Mouse (Mus musculus): ENCODE measurements around the gene Cldn7. TPM values are rescaled to one million over a fixed set of nuclear protein-coding genes. Genes with fewer than 3 reads are reported as not detected.
"Not testable (repeated sequence)": the region's sequence is repeated elsewhere in the genome, so short reads cannot be mapped to it uniquely, and the experiment has no call there.

The Cldn7 gene
- polyA plus RNA-seq, 1 experiment from 2014 or later: 5.7 TPM

GRCm38 (mm10) chr11:70014051-70014450 lies 49.5 kb downstream of the Cldn7 start:
- H3K4me3 ChIP-seq (replicated peaks): no peak overlapping the region
- H3K36me3 ChIP-seq (replicated peaks): peaks cover 40% of the 10 kb centered on the region
- peaks cover 34% of the 10 kb centered on the region for H3K4me1 ChIP-seq
- no peaks in the 10 kb centered on the region for H3K9me3 ChIP-seq
- WGBS: 52% methylated on average over 5 of the region's 5 CpGs
- no peak overlapping the region for H3K9ac ChIP-seq
- H3K4me2 ChIP-seq: peak overlapping the region; percentile 88; the same call in 1 of the 2 replicates
- no peak overlapping the region for H3K27ac ChIP-seq
- ATAC-seq (ENCODE audit: low FRiP score): no peak
- no peaks in the 10 kb centered on the region for H3K27me3 ChIP-seq

- Histone ChIP-seq H3K9me3 (no peaks in the 10 kb centered on the region), H3K4me3 (replicated peaks) (peak within 1 kb of the TSS; percentile 56), H3K36me3 (replicated peaks) (peaks cover 30% of the 10 kb centered on the region), H3K9ac (peak within 1 kb of the TSS; percentile 72), H3K27ac (peak within 1 kb of the TSS; percentile 69), H3K27me3 (no peaks in the 10 kb centered on the region), H3K4me1 (peaks cover 44% of the 10 kb centered on the region), H3K4me2 (peak within 1 kb of the TSS; percentile 88)
- under 1% methylated on average over 35 of the region's 35 CpGs for WGBS
- peak; percentile 84 for ATAC-seq (ENCODE audit: low FRiP score)
These were observed 50.4 kb downstream of the Cldn7 start, which contains the start of gene Acadvl for GRCm38 (mm10) chr11:70014880-70015558. Acadvl (minus strand) TSS chr11:70015411.

- H3K9ac ChIP-seq: peak overlapping the region; percentile 72; the same call in 1 of the 2 replicates
These were observed 51.1 kb downstream of the Cldn7 start for GRCm38 (mm10) chr11:70015677-70016076.

GRCm38 (mm10) chr11:70016177-70016576 lies 51.6 kb downstream of the Cldn7 start:
- not testable (repeated sequence) for H3K9me3 ChIP-seq; H3K4me3 ChIP-seq (replicated peaks); H3K27ac ChIP-seq; H3K9ac ChIP-seq; ATAC-seq (ENCODE audit: low FRiP score); H3K4me2 ChIP-seq; H3K27me3 ChIP-seq
- H3K36me3 ChIP-seq (replicated peaks): peaks cover 18% of the 10 kb centered on the region
- H3K4me1 ChIP-seq: peaks cover 52% of the 10 kb centered on the region
- WGBS: 69% methylated on average over 2 of the region's 2 CpGs

More at GRCm38 (mm10) chr11:70015677-70016076, 51.1 kb downstream of the Cldn7 start:
- no peaks in the 10 kb centered on the region for H3K9me3 ChIP-seq
- 68% methylated on average over 6 of the region's 6 CpGs for WGBS
- H3K4me1 ChIP-seq: peaks cover 51% of the 10 kb centered on the region
- H3K4me3 ChIP-seq (replicated peaks): peak overlapping the region; percentile 56; the same call in 1 of the 2 replicates
- H3K27ac ChIP-seq: no peak overlapping the region
- H3K4me2 ChIP-seq: peak overlapping the region; percentile 88
- ATAC-seq (ENCODE audit: low FRiP score): no peak
- H3K36me3 ChIP-seq (replicated peaks): peaks cover 23% of the 10 kb centered on the region
- no peaks in the 10 kb centered on the region for H3K27me3 ChIP-seq

- Histone ChIP-seq H3K27me3 (no peaks in the 10 kb centered on the region), H3K4me1 (peaks cover 52% of the 10 kb centered on the region), H3K9ac (peak within 1 kb of the TSS; percentile 96), H3K36me3 (replicated peaks) (peaks cover 13% of the 10 kb centered on the region), H3K27ac (peak within 1 kb of the TSS; percentile 90), H3K4me2 (peak within 1 kb of the TSS; percentile 93), H3K4me3 (replicated peaks) (peak within 1 kb of the TSS; percentile 70), H3K9me3 (no peaks in the 10 kb centered on the region)
- WGBS: 77% methylated on average over 3 of the region's 3 CpGs
- no peak for ATAC-seq (ENCODE audit: low FRiP score)
These were observed 52.1 kb downstream of the Cldn7 start, which contains the start of gene Dlg4 for GRCm38 (mm10) chr11:70016669-70017068. Dlg4 (plus strand) TSS chr11:70016942.

- H3K4me2 ChIP-seq: peak overlapping the region; percentile 93
- 29% methylated on average over 7 of the region's 7 CpGs for WGBS
- H3K36me3 ChIP-seq (replicated peaks): peaks cover 7% of the 10 kb centered on the region
- H3K9me3 ChIP-seq: no peaks in the 10 kb centered on the region
- no peak for ATAC-seq (ENCODE audit: low FRiP score)
- no peaks in the 10 kb centered on the region for H3K27me3 ChIP-seq
- peak overlapping the region; percentile 96 for H3K9ac ChIP-seq
- H3K4me3 ChIP-seq (replicated peaks): peak overlapping the region; percentile 70
- H3K27ac ChIP-seq: peak overlapping the region; percentile 90
- H3K4me1 ChIP-seq: peaks cover 56% of the 10 kb centered on the region
These were observed 52.7 kb downstream of the Cldn7 start for GRCm38 (mm10) chr11:70017199-70017767.

MicroRNAs within 50 kb of the gene (microRNA counts, 519-probe panel; counts per million panel counts)
- not detected for microRNA mmu-miR-324-3p
- 3,781 counts per million, percentile 40 among the panel's probes with 10 or more counts for microRNA mmu-miR-324-5p

Small RNA genes within 50 kb of the gene (microRNA-seq; reads per million reads assigned to microRNA genes)
- not detected for gene Gm44349
- gene Mir324: 4,920 reads per million, percentile 89 among the genes with 10 or more reads in this experiment

Other genes with a start within 250 kb of the Cldn7 start
- 31.3 and 35.4 TPM in 2 replicates for gene Polr2a, start 206.1 kb upstream of the Cldn7 start, polyA plus RNA-seq (2016; fragmentation: Nextera tagmentation; extraction: Ambion mirVana)
- gene Slc35g3, start 202.8 kb upstream of the Cldn7 start, polyA plus RNA-seq (2016; fragmentation: Nextera tagmentation; extraction: Ambion mirVana): 0.13 and 0.33 TPM in 2 replicates
- 1.3 and 1.5 TPM in 2 replicates for gene Zbtb4, start 198.9 kb upstream of the Cldn7 start, polyA plus RNA-seq (2016; fragmentation: Nextera tagmentation; extraction: Ambion mirVana)
- gene Chrnb1, start 168.8 kb upstream of the Cldn7 start, polyA plus RNA-seq (2016; fragmentation: Nextera tagmentation; extraction: Ambion mirVana): 1.2 and 1.8 TPM in 2 replicates
- 2.6 and 3.2 TPM in 2 replicates for gene Fgf11, start 162.9 kb upstream of the Cldn7 start, polyA plus RNA-seq (2016; fragmentation: Nextera tagmentation; extraction: Ambion mirVana)
- gene Tmem102, start 159.2 kb upstream of the Cldn7 start, polyA plus RNA-seq (2016; fragmentation: Nextera tagmentation; extraction: Ambion mirVana): 0.76 and 1.3 TPM in 2 replicates
- gene Gm39566, start 149.5 kb upstream of the Cldn7 start, polyA plus RNA-seq (2016; fragmentation: Nextera tagmentation; extraction: Ambion mirVana): not detected in 2 replicates
- not detected in 2 replicates for gene Spem2, start 146.3 kb upstream of the Cldn7 start, polyA plus RNA-seq (2016; fragmentation: Nextera tagmentation; extraction: Ambion mirVana)
- 0.24 and 0.26 TPM in 2 replicates for gene Spem1, start 142.6 kb upstream of the Cldn7 start, polyA plus RNA-seq (2016; fragmentation: Nextera tagmentation; extraction: Ambion mirVana)
- 13.3 and 14.0 TPM in 2 replicates for gene Nlgn2, start 127.0 kb upstream of the Cldn7 start, polyA plus RNA-seq (2016; fragmentation: Nextera tagmentation; extraction: Ambion mirVana)
- 285 and 294 TPM in 2 replicates for gene Tmem256, start 126.3 kb upstream of the Cldn7 start, polyA plus RNA-seq (2016; fragmentation: Nextera tagmentation; extraction: Ambion mirVana)
- 55.1 and 56.3 TPM in 2 replicates for gene Plscr3, start 118.4 kb upstream of the Cldn7 start, polyA plus RNA-seq (2016; fragmentation: Nextera tagmentation; extraction: Ambion mirVana)
- gene Tnk1, start 106.0 kb upstream of the Cldn7 start, polyA plus RNA-seq (2016; fragmentation: Nextera tagmentation; extraction: Ambion mirVana): 0.14 and 0.60 TPM in 2 replicates
- not detected in 2 replicates for gene Tmem95, start 86.8 kb upstream of the Cldn7 start, polyA plus RNA-seq (2016; fragmentation: Nextera tagmentation; extraction: Ambion mirVana)
- gene Kctd11, start 83.4 kb upstream of the Cldn7 start, polyA plus RNA-seq (2016; fragmentation: Nextera tagmentation; extraction: Ambion mirVana): 1.7 and 2.5 TPM in 2 replicates
- 0.47 and 0.83 TPM in 2 replicates for gene Acap1, start 69.2 kb upstream of the Cldn7 start, polyA plus RNA-seq (2016; fragmentation: Nextera tagmentation; extraction: Ambion mirVana)
- 22.4 TPM in 2 replicates for gene 2810408A11Rik, start 63.8 kb upstream of the Cldn7 start, polyA plus RNA-seq (2016; fragmentation: Nextera tagmentation; extraction: Ambion mirVana)
- gene Neurl4, start 63.7 kb upstream of the Cldn7 start, polyA plus RNA-seq (2016; fragmentation: Nextera tagmentation; extraction: Ambion mirVana): 18.9 and 19.3 TPM in 2 replicates
- gene Gps2, start 50.9 kb upstream of the Cldn7 start, polyA plus RNA-seq (2016; fragmentation: Nextera tagmentation; extraction: Ambion mirVana): 95.8 and 99.1 TPM in 2 replicates
- 1,678 TPM in 2 replicates for gene Eif5a, start 42.8 kb upstream of the Cldn7 start, polyA plus RNA-seq (2016; fragmentation: Nextera tagmentation; extraction: Ambion mirVana)
- gene Ybx2, start 29.0 kb upstream of the Cldn7 start, polyA plus RNA-seq (2016; fragmentation: Nextera tagmentation; extraction: Ambion mirVana): 7.4 and 8.9 TPM in 2 replicates
- gene Slc2a4, start 16.6 kb upstream of the Cldn7 start, polyA plus RNA-seq (2016; fragmentation: Nextera tagmentation; extraction: Ambion mirVana): 13.3 and 15.3 TPM in 2 replicates
- gene Ctdnep1, start 16.4 kb downstream of the Cldn7 start, polyA plus RNA-seq (2016; fragmentation: Nextera tagmentation; extraction: Ambion mirVana): 19.9 and 20.7 TPM in 2 replicates
- 129 and 141 TPM in 2 replicates for gene Elp5, start 17.7 kb downstream of the Cldn7 start, polyA plus RNA-seq (2016; fragmentation: Nextera tagmentation; extraction: Ambion mirVana)
- gene Gabarap, start 26.4 kb downstream of the Cldn7 start, polyA plus RNA-seq (2016; fragmentation: Nextera tagmentation; extraction: Ambion mirVana): 527 and 539 TPM in 2 replicates
- 91.3 and 99.1 TPM in 2 replicates for gene Phf23, start 31.0 kb downstream of the Cldn7 start, polyA plus RNA-seq (2016; fragmentation: Nextera tagmentation; extraction: Ambion mirVana)
- 45.2 and 46.6 TPM in 2 replicates for gene Dvl2, start 35.8 kb downstream of the Cldn7 start, polyA plus RNA-seq (2016; fragmentation: Nextera tagmentation; extraction: Ambion mirVana)
- 43.5 and 48.4 TPM in 2 replicates for gene Acadvl, start 50.6 kb downstream of the Cldn7 start, polyA plus RNA-seq (2016; fragmentation: Nextera tagmentation; extraction: Ambion mirVana)
- 20.3 and 24.9 TPM in 2 replicates for gene Dlg4, start 52.2 kb downstream of the Cldn7 start, polyA plus RNA-seq (2016; fragmentation: Nextera tagmentation; extraction: Ambion mirVana)
- gene Asgr1, start 89.3 kb downstream of the Cldn7 start, polyA plus RNA-seq (2016; fragmentation: Nextera tagmentation; extraction: Ambion mirVana): 0.63 and 0.75 TPM in 2 replicates
- not detected in 2 replicates for gene Asgr2, start 127.9 kb downstream of the Cldn7 start, polyA plus RNA-seq (2016; fragmentation: Nextera tagmentation; extraction: Ambion mirVana)
- not detected in 2 replicates for gene Mgl2, start 165.6 kb downstream of the Cldn7 start, polyA plus RNA-seq (2016; fragmentation: Nextera tagmentation; extraction: Ambion mirVana)
- 0.17 and 0.33 TPM in 2 replicates for gene Clec10a, start 191.4 kb downstream of the Cldn7 start, polyA plus RNA-seq (2016; fragmentation: Nextera tagmentation; extraction: Ambion mirVana)
- gene Slc16a11, start 248.0 kb downstream of the Cldn7 start, polyA plus RNA-seq (2016; fragmentation: Nextera tagmentation; extraction: Ambion mirVana): 1.5 and 2.5 TPM in 2 replicates

Data from forebrain, embryonic 12.5 days (tissue).